Mouse (Mus musculus) regulatory T cell (primary cell): ENCODE results near the gene Nkx2-2.

Experiments used
- in situ Hi-C: fragments of 300-600 bp; cut with MboI, MseI; formaldehyde crosslinking; loops from one replicate; pipeline ENCODE4 v1.15.1; 2025; ENCODE audit warnings: high pct_unique_total_duplicates

The Nkx2-2 gene

DNA sequence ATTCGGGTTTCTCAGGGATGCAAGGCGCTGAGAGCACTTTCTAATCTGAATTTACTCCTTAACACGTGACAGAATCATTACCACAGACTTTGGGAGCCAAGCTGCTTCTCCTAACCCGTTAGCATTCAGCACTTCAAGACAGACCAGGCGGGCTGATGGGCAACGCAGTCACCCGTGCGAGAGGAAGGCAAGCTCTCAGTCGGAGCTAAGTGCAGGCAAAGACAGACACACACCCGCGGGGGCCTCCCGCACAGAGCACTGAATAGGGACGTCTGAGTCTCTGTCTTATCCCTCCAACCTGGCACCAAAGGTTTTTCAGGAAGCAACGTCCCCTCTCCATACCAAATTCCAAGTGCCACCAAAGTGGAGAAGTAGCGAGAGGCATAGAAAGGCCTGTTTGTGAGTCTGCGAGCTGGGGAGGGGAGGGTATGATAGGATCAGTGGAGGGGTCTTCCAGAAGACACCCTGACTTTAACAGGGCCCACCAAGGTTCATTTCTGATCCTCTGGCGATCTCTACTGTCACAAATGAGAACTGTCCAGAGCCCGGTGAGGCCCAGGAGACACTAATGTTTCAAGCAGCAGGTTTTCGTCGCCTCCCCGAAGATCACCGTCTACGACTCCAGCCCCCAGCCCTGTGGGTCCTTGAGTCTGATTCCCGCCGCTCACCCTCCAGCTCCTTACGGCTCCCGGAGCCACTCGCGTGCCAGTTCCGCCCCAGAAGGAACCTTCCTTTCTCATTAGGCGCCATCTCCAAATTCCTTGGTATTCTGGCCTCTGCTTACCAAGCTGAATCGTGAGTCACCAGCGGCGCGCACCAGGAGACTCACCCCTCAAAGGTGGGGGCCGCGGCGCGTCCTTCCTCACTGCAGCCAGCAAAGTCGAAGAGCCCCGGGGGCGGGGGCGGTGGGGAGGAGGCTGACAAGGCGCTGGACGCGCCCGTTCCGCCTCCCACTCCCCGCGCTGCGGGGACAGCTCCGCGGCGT, at the start of gene Nkx2-2:
Gene Nkx2-2, minus strand, starts transcription at position 973 of the 985 bp plus-strand sequence.
- in situ Hi-C loops, result no loop called here

DNA sequence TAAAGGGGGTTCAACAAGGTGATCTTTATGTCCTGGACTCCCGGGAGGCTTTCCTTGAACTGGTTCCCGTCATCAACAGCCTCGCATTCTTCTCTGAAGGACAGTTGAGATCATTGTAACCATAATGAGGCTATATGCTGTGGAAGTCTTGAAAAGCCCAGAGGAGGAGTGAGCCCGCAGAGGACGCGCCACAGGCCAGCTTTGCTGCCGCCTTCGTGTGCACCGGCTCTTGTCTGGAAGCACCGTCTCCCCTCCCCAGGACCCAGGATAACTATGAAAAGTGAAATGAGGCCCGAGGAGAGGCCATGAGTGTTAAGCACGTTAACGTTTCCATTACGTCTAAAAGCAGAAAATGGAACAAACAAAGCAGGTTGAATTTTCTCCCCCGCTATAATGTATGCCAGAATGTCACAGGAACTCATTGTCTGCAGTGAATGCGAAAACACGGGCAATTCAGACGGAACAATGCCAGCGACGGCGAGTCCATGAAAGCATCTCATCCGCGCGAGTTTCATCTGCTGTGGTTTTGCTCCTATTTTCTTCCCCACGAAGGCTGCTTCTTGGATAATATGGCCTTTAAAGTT, 41.8 kb upstream of the Nkx2-2 start:
- in situ Hi-C loops, result no loop called here

DNA sequence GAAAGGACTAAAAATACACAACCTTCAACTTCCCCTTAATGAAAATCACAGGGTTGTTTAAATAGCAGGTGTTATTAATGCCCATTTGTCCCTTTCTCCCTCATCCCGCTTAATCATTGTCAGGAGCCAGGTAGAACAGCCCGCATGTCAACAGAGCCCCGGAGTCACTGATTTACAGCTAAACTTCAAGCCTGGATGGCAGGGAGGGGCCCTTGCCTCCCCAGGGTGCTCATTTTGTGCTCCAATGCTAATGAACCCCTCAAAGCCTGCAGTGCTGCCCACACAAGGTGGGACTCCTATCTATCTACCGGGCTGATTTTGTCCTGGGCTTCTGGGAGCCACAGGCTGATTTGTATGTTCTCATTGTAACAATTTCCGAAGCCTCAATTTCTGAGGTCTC, 37.1 kb upstream of the Nkx2-2 start:
- in situ Hi-C loops, result no loop called here

DNA sequence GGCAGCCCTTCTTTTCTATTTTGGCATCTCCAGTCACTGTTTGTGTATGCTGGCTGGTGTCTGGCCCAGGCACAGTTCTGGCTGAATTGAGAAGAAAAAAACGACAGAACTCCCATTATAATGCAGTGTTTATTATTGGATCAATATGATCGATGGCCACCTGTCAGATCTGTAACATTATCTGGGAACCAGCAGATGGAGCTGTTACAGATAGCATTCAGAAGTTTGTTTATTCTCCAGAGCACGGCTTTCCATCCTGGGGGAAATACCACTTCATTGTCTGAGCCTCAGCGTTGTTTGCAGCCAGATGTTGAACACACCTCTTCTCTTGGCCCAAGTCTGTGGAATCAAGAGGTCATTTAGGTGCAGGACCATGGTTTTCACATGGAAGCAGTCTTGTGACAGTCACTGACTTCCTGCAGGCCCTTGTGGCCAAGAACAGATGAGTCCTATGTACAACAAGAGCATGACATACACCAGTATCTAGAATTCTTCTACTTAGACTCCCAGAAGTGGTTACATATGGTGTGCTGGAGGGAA, 11.1 kb upstream of the Nkx2-2 start:
- in situ Hi-C loops, result no loop called here

DNA sequence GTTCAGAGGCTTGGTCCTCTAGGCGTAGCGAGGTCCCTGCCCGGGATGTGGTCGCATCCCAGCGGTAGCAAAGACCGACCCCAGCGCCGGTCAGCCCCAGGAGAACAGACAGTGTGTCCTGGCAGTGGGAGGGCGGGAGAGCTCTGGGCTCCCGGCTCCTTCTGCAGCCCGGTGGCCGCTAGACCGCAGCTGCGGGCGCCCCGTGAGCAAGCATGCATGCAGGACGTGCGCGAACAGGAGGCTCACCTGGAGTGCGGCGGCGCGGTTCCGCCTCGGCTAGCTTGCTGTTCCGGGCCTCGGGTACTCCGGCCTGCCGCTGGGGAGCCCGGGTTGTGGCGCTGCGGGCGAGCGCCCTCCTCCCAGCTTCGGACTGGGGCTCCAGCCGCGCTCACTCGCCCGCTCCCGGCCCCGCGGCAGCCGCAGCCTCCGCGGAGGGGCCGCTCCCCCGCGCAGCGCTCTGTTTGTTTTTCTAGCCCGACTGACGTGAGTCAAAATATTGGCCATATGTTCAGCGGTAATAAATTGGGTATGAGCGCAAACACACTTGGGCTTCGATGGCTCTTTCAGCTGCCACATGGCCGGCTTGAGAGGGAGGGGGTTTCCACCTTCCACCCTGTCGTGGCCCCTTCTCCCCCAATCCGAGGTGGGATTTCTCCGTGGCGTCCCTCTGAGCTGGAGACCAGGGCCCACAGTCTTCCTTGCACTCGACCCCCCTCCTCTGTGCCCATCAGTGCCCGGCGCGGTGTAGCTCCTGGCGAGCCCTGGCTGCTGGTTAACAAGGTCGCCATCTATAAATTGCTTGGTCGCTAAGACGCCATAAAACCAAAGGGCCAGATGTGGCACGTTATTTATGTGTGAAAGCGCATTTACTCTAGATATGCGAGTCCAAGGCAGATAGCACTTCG, 920 bp upstream of the Nkx2-2 start:
- in situ Hi-C loops, result no loop called here

DNA sequence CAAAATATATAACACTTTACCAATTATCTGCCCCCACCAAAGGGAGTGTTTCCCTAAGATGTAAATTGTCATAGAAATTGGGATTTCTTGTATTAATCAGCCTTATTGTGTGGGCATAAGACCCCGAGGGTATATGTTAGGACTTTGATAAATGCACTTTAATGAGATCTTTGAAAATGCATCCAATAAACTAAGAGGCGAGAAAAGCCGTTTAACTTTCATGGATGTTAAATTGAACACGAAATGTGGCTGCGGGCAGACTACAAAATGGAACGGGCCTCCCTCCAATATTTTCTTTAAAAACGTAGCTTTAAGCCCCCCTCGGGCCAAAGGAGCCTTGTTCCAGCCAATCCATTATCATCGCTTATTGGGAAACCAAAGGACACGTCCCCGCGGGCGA, 1.3 kb downstream of the Nkx2-2 start:
- in situ Hi-C loops, result no loop called here

DNA sequence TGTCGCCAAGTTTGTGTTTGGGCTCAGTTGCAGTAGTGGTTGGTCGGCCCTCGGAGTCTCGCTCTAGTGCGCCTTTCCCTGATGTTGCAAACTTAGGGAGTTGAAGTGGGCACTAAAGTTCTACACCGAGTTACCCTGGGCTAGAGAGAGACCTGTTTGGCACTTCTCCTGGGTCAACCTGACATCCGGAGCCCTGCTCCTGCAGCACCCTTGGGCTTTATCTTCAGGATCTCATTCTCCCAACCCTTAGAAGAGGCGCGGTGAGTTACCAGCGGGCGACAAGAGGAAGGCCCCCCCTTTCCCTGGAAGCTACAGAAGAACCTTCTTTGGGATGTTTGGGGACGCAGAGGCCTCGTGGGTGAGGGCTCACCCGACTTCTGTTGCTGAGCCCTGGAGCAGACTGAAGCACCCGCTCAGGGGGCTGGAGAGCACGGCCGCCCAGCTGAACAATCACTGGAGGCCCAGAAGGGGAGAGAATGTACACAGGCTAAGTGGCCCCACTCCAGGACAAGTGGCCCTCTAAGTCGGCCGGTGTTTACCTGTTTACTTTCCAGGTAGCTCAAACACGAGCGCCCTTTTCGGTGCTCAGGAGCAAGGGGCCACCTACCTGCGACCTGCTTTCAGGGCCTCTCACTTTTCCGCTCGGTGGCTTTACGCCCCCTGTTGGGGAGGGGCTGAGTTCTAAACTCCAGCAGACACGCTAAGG, 3.6 kb downstream of the Nkx2-2 start:
- in situ Hi-C loops, result no loop called here

DNA sequence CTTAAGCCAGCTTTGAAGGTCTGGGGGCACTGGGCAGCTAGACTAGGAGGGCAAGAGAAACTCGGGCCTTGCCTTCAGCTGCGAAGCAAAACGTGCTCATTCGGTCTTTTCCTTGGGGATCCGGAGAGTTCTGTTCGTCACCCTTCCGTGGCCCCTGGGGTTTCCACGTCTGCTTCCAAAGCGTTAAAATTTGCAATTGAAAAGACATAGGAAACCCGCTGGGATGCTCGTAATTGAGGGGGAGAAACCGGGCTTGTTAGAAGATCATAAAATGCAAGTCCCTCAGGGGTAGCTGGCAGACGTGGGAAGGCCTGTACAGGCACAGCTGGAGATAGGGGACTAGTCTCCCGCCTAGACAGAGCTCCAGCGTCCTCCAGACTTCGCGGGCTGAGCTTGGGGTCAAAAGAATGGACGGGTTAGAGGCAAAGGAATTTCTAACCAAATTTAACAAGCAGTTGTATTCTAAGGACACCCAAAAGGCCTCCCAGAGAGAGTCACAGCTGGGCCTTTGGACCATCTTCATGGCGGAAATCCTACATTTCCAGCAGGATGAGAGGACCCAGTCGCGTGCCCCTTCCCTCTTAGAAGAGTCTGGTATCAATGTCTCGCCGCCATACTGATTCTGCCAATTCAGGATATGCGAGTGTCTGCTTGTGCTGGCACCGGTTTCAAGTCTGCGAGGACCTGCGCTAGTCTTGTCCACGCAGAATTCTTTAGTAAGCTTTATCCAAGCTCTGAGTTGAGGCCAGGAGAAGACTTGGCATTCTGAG, 4.3 kb downstream of the Nkx2-2 start:
- in situ Hi-C loops, result no loop called here

DNA sequence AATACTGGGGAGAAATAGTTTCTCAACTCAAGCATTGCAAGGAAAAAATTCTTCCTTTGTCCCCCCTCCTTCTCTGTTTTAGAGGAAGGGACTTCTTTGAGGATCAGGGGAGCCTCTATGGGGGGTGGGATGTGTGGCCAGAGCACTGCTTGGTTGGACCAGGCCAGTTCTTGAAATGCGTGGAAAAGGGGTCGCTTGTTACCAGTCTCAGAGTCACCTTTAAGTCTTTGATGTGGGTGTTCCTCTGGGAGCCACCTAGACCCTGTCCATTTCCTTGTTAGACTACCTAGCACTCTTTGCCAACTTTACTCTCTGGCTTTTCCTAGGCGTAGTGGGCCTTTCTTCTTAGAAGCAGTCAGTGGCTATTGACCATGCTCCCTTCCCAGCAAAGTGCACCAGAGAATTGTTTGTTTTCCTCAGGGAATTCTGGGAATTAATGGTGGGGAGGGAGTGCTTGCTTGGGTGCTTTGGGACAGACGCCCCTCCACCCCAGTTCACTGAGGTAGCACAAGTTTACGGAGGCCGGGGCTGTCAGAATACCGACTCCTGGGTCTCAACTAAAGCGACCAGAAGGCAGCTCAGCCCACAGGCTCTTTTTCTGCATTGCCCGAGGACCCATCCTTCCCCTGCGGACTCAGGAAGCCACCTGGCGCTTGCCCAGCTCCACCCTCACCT, 5.0 kb downstream of the Nkx2-2 start:
- in situ Hi-C loops, result no loop called here

DNA sequence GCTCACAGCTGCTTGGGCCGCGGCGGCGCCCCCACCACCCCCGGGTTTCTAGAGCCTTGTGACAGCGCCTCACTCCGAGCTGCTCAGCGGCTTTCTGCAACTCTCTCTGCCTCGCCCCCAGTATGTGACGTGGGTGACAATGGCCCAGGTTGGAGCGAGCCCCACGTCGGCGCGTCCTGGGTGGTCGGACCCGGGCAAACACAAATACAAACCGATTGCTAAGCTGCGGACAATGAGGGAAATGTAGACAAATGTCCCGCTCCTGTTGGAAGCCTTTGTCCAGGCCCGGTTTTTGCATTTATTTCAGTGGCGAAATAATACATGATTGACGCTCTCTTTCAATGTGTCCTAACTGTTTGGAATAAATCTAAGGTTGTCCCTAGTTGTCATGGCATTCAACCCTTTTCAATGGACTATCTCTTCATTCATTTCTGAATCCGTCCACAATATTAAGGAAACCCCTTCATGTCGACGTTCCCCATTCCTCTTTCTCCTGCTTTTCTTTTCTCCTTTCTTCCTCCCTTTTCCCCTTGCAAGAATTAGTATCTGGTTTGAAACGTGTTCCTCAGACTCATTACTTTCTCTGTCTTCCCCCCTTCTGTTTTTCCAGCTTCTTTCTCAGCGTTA, 5.9 kb downstream of the Nkx2-2 start:
- in situ Hi-C loops, result no loop called here

DNA sequence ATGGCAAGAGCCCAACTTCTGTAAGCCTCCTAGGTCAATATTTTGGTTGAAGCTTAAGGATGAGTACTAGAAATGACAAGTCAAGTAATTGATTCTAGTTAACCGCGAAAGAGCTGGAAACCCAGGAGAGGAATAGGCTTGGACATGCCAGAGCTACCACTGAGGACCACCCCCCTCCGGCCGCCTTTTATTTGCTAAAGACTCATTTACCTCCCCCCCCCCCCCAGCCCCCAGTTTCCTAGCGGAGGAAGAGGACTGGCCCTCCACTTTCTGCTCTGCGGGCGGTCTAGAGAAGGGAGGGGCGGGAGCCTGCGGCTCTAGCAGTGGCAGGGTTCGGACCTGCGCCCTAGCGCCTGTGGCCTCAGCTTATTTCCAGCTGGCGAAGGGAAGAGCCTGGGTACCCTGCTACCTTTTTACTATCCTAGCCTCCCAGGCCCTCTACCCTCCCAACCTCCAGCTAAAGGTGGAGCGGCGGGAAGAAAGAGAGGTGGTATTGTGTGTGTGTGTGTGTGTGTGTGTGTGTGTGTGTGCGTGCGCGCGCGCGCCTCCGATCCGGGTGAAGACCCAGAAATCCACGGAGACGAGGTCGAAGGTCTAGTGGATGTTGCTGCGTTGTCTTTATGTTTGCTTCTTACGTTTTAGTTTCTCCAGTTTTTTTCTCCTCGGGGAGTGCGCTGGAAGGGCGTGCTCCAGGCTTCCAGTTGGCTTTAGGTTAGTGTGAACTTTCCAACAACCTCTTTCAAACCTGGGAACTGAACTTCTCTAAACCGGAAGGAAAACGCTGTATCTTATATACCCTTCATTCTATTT, 6.8 kb downstream of the Nkx2-2 start:
- in situ Hi-C loops, result no loop called here

DNA sequence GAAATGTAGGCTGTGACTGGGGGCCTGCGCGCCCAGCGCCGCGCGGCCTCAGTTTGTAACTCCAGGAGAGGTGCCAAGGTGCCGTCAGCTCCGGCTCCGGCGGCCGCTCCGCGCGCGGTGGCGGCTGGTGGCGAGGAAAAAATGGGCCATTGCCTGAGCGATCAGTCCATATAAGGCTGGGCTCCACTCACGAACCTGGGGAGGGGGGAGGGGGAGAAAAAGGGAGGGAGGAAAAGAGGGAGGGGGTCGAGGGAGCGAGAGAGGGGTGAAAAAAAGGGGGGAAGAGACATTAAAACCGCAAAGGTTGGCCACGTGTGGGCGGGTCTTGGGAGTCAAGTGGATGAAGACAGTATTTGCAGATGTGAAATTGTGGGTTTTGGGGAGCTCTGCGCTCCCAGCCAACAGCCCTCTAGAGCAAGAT, 7.8 kb downstream of the Nkx2-2 start:
- in situ Hi-C loops, result no loop called here

DNA sequence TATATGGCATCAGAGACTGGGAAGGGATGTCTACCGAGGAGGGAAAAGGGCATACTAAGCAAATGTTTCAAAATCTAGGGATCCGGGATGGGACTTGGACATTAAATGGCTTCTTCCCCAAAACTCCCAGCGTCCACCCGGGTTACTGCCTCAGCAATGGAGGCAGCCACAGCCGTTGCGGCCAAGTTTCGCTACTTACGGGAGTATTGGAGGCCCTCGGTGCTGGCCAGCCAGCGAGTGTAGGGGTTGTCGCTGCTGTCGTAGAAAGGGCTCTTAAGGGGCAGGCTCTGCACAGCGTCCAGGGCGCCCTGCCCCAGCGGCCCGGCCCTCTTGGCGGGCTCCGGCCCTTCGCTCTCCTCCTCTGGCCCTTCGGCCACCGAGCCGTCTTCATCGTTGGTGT, 8.5 kb downstream of the Nkx2-2 start:
- in situ Hi-C loops, result no loop called here

DNA sequence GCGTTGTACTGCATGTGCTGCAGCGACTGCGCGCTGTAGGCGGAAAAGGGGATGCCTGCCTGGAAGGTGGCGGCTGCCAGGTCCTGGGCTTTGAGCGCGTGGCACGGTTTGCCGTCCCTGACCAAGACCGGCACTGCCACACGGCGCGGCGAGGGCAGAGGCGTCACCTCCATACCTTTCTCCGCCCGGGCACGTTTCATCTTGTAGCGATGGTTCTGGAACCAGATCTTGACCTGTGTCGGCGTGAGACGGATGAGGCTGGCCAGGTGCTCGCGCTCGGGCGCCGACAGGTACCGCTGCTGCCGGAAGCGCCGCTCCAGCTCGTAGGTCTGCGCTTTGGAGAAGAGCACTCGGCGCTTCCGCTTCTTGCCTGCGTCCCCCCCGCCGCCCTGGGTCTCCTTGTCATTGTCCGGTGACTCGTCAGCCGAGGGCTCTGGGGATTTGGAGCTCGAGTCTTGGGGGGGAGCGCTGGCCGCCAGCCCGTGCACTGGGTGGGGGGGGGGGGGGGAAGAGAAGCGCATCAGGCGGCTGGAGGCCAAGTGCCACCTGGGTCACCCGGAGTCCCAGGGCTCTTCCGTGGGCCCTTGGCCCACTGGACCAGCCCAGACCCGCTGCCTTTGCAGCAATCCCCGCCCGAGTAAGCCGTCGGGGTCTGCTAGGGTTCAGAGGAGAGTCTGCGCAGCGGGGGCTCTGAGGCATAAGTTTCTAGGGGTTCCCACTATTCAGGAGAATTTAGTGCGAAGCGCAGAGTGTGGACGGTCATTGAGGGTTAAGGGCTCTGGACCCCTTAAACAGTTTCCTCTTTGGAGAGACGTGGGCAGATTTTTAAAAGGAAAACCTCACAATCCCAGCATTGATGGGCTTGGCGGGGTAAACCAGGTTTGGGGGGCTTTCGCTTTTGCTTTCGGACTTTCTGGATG, 9.7 kb downstream of the Nkx2-2 start:
- in situ Hi-C loops, result no loop called here

DNA sequence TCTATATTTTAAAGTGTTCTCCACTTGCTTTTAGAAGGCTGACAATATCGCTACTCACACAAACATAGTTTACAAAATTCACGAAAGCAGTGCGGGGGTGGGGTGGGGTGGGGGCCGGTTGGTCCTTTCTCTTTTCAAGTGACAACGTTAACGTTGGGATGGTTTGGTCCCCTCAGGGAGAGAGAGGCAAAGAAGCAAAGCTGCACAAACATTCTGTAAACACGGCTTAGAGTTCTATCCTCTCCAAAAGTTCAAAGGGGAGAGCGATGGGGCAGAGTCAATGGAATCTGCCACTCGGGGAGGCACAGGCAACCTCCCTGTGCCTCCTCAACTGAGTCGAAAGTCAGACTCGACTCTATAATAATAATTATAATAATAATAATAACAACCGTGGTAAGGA, 10.5 kb downstream of the Nkx2-2 start:
- in situ Hi-C loops, result no loop called here

DNA sequence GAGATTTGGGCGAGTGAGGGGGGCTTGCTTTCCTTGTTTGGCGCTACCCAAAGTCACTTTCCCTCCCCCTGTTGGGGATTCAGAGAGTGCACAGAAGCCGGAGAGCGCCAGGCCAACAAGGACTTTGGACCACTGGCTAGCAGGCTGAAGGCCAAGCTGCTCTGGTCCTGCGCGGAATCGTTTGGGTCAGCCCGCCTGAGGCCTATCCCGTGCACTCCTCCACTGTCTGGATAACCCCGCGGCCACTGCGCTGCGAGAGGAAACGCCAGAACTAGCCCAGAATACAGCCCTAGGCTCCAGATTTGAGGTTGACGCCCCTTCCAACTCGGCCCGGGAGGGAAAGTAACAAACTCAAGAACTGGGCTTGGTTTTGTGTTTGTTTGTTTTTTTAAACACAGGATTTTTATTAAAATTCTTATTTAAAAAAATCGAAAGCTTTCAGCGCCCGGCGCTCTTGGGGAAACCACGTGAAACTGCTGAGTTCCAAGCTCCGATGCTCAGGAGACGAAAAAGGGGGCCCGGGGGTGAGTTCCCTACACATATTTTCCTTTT, 11.3 kb downstream of the Nkx2-2 start:
- in situ Hi-C loops, result no loop called here
